Mouse (Mus musculus) frontal cortex, postnatal 36 days (tissue): ENCODE data around the gene Tagap.

Experiments
- DNase-seq, 2 experiments: peaks; one replicate each; pipeline ENCODE4 v3.0.0; 2022; ENCODE audit warnings: low spot score in 2 of 2

The Tagap gene

GRCm38 (mm10) chr17:7925413-7926160 lies at the start of gene Tagap:
Gene Tagap, plus strand, starts transcription at chr17:7926000.
- no peak for DNase-seq

DNA sequence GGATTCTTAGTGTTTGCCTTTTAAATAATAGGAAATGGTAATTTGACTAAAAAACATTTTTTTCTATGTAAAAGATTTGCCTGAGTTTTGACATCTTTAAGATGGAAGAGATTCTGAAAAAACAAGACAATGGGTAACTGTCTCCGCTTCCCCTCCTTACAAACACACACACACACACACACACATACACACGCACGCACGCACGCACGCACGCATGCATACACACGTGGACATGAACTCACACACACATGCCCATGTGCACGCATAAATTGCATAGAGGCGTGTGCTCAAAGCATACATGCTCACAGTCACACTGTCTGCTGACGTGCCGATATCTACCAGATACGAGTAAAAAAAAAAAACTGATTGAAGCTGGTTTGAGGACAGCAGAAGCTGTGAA lies 49.3 kb upstream of the Tagap start:
- no peak for DNase-seq

- DNase-seq: no peak
Measured at GRCm38 (mm10) chr17:7877191-7877764, 48.5 kb upstream of the Tagap start.

DNA sequence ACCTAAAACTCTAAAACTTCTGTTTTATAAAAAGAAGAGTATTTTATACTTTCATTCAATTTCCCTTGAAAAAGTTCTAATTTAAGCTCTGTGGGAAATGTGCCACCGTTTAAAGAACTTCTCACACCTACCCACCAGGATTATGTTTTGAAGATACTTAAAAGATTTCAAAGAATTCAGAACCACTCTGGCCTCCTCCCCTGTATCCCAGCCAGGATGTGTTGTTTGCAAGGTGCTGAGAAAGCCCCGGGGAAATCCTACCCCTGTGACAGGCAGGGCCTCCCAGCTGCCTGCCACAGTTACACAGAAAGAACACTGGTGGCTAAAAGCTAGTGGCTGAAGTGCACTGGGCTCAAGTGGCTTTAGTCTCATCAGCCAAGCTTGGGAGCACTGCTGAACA lies 47.9 kb upstream of the Tagap start:
- DNase-seq: peak in 1 of 2 experiments; percentile 61

- no peak for DNase-seq
Measured at GRCm38 (mm10) chr17:7879529-7879928, 46.3 kb upstream of the Tagap start.

GRCm38 (mm10) chr17:7883126-7883525 lies 42.7 kb upstream of the Tagap start:
- DNase-seq: no peak

DNA sequence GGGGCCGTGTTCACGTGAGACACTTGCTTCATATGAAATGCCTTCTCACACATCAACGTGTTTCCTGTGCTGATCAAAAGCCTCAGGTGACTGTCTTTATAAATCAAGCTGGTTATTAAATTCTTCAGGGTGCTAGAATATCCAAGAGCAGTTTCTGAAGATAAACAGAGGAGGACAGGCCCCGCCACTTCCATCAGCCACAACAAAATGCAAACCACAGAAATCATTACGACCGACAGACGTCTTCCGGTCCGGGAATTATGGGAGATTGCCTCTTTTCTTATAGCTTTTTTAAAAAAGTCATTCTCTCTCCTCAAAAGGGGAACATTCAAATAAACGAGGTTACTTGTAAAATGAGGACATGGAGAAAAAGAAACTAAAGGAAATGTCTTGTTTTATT lies 41.2 kb upstream of the Tagap start:
- no peak for DNase-seq

GRCm38 (mm10) chr17:7887071-7887815 lies 38.6 kb upstream of the Tagap start:
- DNase-seq: no peak

DNA sequence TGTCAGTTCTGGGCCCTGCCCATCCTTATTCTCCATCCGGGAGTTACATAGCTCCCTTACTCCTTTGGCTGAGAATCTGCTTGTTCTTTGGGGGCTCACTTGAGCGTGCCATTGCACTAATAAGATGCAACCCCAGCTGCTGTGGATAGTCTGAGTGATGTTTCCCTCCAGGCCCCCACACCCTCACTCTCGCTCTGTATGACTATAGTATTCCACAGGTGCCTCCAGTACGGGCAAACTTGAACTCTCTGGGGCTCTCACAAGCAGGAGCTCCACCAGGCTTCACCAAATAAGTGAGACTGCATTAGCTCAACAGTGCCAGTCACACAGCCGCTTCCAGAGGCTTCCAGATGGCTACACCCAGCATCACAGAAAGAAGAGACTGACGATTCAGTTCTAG lies 37.5 kb upstream of the Tagap start:
- DNase-seq: no peak

GRCm38 (mm10) chr17:7889026-7889425 lies 36.8 kb upstream of the Tagap start:
- no peak for DNase-seq

GRCm38 (mm10) chr17:7892676-7893075 lies 33.1 kb upstream of the Tagap start:
- DNase-seq: no peak

DNA sequence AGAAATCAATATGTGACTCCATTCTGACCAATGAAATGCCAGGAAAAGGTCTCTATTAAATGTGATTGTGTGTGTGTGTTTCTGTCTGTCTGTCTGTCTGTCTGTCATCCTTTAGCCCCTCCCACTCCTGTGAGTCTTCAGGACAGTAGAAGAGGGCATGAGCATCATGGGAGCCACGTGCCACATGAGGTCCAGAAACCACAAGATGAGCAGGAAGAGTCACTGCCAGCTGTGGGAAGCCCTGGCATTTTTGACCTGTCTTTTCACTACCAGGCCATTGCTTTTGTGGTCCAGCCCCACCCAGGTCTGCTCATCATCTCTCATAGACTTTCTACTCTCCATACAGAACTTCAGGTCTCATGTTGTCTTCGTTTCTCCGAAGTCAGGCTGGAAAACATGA lies 31.7 kb upstream of the Tagap start:
- no peak for DNase-seq

DNA sequence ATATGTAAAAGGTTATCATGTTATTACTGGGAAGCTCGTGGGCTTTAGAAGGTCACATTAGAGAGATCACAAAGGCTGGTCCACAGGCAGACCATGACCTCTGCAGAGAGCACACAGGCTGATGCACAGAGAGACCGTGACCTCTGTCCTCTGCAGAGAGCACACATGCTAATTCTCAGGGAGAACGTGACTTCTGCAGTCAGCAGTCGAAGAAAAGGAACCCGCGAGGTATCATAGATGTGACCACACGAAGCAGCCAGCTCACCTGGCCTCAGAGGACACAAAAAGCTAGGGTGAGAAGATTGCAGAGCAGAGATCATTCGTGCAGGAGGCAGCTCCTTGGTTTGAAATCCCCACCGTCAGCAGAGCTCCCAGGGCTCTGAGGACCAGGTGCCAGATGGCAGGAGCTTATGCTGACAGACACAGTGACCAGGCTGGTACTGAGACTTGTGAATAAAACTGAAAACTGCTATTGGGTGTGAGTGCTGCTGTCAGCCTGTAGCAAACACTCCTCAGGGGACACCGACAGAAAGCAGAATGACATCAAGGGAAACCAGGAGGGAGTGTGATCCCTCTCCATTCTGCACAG lies 29.7 kb upstream of the Tagap start:
- no peak for DNase-seq

DNA sequence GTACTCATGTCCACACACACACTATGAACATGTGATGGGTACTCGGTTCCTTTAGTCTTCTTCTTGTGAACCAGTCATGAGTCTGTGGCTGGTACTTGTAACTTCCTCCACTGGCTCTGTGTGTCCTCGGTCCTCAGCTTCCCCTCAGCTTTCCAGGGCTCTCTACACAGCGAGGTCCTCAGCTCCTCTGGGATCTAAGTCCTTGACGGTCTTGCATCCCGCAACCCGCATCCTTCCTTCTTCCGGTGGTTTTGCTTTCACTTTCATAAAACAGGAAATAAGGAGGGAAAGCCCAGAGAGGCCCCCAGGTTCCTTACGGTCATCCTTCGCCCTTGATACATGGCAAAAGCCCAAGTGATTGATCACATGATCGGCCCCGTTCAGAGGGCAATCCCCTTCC lies 28.7 kb upstream of the Tagap start:
- DNase-seq: no peak

- DNase-seq: no peak
Measured at GRCm38 (mm10) chr17:7897756-7898155, 28.0 kb upstream of the Tagap start.

DNA sequence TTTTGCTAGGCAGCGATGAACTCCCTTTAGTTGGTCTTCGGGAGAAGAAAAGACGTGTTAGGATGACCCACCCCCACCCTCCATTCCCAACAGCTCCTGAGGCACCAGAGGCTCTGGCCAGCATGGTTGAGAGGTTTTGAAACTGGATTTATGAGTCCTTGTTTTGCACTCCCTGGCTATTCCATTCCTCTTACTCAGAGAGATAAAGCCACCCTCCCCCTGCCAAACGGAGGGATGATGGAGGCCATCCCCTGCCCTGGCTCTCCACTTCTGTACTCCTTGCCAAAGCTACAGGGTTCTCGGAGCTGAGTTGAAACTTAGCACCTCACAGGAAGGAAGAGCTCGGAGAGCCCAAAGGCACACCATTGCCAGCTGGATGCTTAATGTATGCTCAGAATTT lies 26.6 kb upstream of the Tagap start:
- no peak for DNase-seq

DNA sequence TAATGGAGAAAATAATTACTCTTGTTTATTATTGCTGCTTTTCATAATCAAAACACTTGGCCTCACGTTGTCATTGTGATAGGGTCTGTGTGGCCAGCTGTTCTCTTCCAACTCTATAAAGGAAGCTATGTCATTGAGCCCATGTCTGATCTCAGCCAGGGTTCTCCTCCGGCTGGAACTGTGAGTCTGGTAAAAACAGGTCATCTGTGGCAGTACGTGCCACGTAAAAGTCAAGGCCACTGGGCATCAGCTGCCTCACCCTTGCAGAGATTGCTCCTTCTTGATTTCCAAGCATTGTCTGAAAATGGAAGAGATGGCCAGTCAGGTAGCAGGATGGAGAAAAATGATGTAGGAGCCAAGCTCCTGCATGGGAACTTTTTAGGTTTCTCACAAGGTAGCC lies 25.8 kb upstream of the Tagap start:
- DNase-seq: no peak

DNA sequence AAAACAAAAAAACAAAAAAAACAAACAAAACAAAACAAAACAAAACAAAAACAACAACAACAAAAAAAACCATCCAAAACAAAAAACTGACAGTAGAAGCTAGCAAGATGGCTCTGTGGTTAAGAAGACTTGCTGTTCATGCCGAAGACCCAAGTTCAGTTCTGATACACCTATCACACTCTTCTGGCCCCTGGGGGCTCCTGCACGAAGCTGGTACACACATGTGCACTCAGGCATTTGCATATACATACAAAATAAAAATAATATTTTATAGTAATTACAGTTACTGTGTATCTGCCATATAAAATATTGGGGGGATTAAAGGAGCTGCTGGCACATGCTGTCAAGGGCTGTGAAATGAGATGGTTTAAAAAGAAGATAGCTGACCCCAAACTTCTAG lies 24.3 kb upstream of the Tagap start:
- no peak for DNase-seq

DNA sequence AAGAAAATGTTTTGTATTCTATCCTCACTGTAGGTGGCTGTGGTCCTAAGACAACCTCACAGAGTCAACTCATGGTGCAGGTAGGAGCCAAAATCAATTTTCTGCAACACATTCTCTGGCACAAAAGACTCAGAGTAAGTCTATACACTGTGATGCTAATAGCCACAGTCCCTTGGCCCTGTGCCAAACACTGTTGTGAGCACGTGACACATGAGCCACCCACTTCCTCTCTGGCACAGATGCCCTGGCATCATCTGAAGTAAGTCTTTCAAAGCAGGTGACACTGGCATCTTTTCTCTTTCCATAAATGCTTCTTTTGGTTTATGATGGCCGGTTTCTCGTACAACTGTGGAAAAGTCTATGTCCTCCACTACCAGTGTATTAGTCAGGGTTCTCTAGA lies 23.4 kb upstream of the Tagap start:
- DNase-seq: peak in 1 of 2 experiments; percentile 19

- no peak for DNase-seq
Measured at GRCm38 (mm10) chr17:7904992-7905391, 20.8 kb upstream of the Tagap start.

DNA sequence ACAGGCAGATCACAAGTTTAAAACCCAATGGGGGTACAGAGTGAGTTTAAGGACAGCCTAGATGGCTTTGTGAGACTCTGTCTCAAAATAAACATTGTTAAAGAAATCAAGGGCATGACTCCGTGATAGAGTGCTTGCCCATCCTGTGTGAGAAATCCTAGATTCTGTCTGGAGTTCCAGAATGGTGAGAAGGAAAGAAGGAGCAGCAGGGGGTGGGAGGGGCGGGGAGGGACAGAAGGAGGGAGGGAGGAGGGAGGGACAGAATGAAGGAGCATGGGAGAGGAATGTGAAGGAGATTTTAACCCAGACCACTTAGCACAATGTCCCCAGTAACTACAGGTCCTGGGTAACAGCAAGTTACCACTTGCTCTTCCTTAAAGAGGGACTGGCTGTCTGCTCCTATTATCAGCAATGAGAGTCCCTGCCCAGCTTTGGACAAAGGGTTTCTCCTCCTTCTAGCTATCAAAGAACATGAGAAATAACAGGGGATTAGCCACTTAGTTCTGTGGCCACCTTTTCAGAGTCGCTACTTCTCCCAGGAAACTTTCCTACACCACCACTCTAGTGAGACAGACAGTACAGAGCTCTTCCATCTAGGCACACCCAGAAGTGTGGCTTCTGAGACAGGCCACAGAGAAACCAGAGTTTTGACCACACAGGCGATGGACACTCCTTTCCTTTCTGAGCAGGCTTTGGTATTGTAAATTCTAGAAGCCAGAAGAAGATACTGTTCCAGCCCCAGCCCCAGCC lies 19.7 kb upstream of the Tagap start:
- no peak for DNase-seq
